Comparison of ENCODE assay signal across 10 mouse cellular contexts in the genomic region with DNA sequence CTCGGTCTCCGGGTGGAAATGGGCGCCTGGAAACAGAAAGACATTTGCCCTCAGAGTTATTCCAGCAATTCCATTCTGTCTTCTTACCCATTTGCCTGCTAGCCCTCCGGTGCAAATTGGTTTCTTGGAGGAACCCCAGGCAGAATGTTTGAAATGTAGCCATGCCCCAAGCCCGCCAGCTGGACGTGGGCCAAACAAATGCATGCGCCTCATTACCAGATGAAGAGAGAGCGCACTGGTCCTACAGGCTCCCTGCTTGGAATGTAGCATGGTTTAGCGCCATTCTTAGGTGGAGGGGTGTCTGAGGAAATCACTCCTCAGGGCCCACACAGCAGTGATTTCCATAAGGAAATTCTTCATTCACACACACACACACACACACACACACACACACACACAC.
DNase-seq lines count a peak whose midpoint lies in the region; ATAC-seq and TF ChIP-seq lines count a peak whose summit lies in the region.
"Had no signal": no experiment of that assay in that cellular context is flagged by ENCODE, and none has a peak within 500 bp of the region (broad histone marks: within the 10 kb centered on the region; RNA-seq: fewer than 3 reads in every experiment).

No protein-coding gene starts in this region.

- no peak for ATAC-seq in intestine, embryonic 14.5 days (replicated peaks; ENCODE audit: low FRiP score, low TSS enrichment, low read depth)
- ATAC-seq in intestine, postnatal 0 days: no peak
- peak; percentile 68; the same call in 1 of the 2 replicates for ATAC-seq in limb, embryonic 14.5 days (ENCODE audit: low FRiP score, low read depth)

- no peaks in the 10 kb centered on the region for H3K9me3 ChIP-seq in intestine, embryonic 14.5 days (ENCODE audit: control insufficient read depth, low read length)
- H3K9me3 ChIP-seq in intestine, postnatal 0 days (ENCODE audit: control insufficient read depth): no peaks in the 10 kb centered on the region
- H3K9me3 ChIP-seq in limb, embryonic 14.5 days (ENCODE audit: control insufficient read depth, low read length): no peaks in the 10 kb centered on the region
- H3K9me3 ChIP-seq: embryonic facial prominence, embryonic 12.5 days; G1E had no signal

- H3K27me3 ChIP-seq in intestine, embryonic 14.5 days (replicated peaks; ENCODE audit: control insufficient read depth, insufficient read depth, low read length): no peaks in the 10 kb centered on the region
- H3K27me3 ChIP-seq in intestine, postnatal 0 days (replicated peaks; ENCODE audit: control insufficient read depth, insufficient read depth, low read length): no peaks in the 10 kb centered on the region
- H3K27me3 ChIP-seq in limb, embryonic 14.5 days (ENCODE audit: control insufficient read depth, insufficient read depth, low read length): no peaks in the 10 kb centered on the region
- H3K27me3 ChIP-seq: embryonic facial prominence, embryonic 12.5 days had no signal

- DNase-seq in intestine, embryonic 14.5 days (ENCODE audit: low spot score): peak; percentile 61
- peak; percentile 81 for DNase-seq in NIH3T3 (ENCODE audit: low read depth)
- DNase-seq in cerebellum, postnatal 14 days: peak; percentile 97 to 98
- DNase-seq in heart, postnatal 25 days (ENCODE audit: low spot score): peak; percentile 45
- peak; percentile 81 for DNase-seq in limb, embryonic 14.5 days (ENCODE audit: low spot score)
- DNase-seq in thymus, postnatal 0 days (ENCODE audit: low spot score): no peak
- DNase-seq in thymus, postnatal 14 days: no peak

- TF ChIP-seq POLR2A in limb, embryonic 14.5 days (IDR thresholded peaks at IDR 0.05; ENCODE audit: borderline replicate concordance, extremely low read depth, insufficient read depth, insufficient read length): no peak

- 39% methylated on average over 9 of the region's 9 CpGs for WGBS in intestine, embryonic 14.5 days
- WGBS in intestine, postnatal 0 days: 60% methylated on average over 9 of the region's 9 CpGs
- WGBS in limb, embryonic 14.5 days: 14% methylated on average over 9 of the region's 9 CpGs

- H3K4me1 ChIP-seq in intestine, embryonic 14.5 days (replicated peaks; ENCODE audit: control insufficient read depth, insufficient read depth, low read length): peaks cover 3% of the 10 kb centered on the region; the same call in 1 of the 2 replicates
- no peaks in the 10 kb centered on the region for H3K4me1 ChIP-seq in intestine, postnatal 0 days (replicated peaks; ENCODE audit: control insufficient read depth, insufficient read depth, low read length)
- H3K4me1 ChIP-seq in limb, embryonic 14.5 days (ENCODE audit: control insufficient read depth, insufficient read depth, low read length): peaks cover 32% of the 10 kb centered on the region

- no peak overlapping the region for H3K27ac ChIP-seq in intestine, embryonic 14.5 days (ENCODE audit: low read depth)
- no peak overlapping the region for H3K27ac ChIP-seq in intestine, postnatal 0 days (ENCODE audit: low read depth, low read length)
- H3K27ac ChIP-seq in limb, embryonic 14.5 days (replicated peaks; ENCODE audit: low read depth, low read length): no peak overlapping the region
- H3K27ac ChIP-seq: embryonic facial prominence, embryonic 12.5 days had no signal

- H3K4me2 ChIP-seq in intestine, embryonic 14.5 days (ENCODE audit: low read length): no peak overlapping the region
- H3K4me2 ChIP-seq in intestine, postnatal 0 days (replicated peaks; ENCODE audit: low read depth): no peak overlapping the region
- H3K4me2 ChIP-seq in limb, embryonic 14.5 days (replicated peaks; ENCODE audit: low read depth, low read length, severe bottlenecking): peak overlapping the region; percentile 13; the same call in 1 of the 2 replicates
- H3K4me2 ChIP-seq: embryonic facial prominence, embryonic 12.5 days had no signal

- H3K36me3 ChIP-seq in intestine, embryonic 14.5 days (ENCODE audit: control insufficient read depth, insufficient read depth, low read length): no peaks in the 10 kb centered on the region
- peaks cover 4% of the 10 kb centered on the region; the same call in 1 of the 2 replicates for H3K36me3 ChIP-seq in intestine, postnatal 0 days (ENCODE audit: control insufficient read depth, insufficient read depth)
- H3K36me3 ChIP-seq in limb, embryonic 14.5 days (ENCODE audit: control insufficient read depth, insufficient read depth, low read length): no peaks in the 10 kb centered on the region
- H3K36me3 ChIP-seq: embryonic facial prominence, embryonic 12.5 days; G1E had no signal

- H3K9ac ChIP-seq in intestine, embryonic 14.5 days (ENCODE audit: low read length): no peak overlapping the region
- no peak overlapping the region for H3K9ac ChIP-seq in intestine, postnatal 0 days (ENCODE audit: low read depth, low read length)
- no peak overlapping the region for H3K9ac ChIP-seq in limb, embryonic 14.5 days (ENCODE audit: low read depth, low read length, severe bottlenecking)
- H3K9ac ChIP-seq: embryonic facial prominence, embryonic 12.5 days had no signal

- intact Hi-C loops in heart, postnatal 25 days (cut with DNase I): loop anchor here (10.0 kb wide), 1 partner anchor 492 kb away; no protein-coding TSS in a partner anchor

- no peak overlapping the region for H3K4me3 ChIP-seq in intestine, embryonic 14.5 days (ENCODE audit: low read depth, low read length)
- no peak overlapping the region for H3K4me3 ChIP-seq in intestine, postnatal 0 days (ENCODE audit: low read depth, low read length)
- H3K4me3 ChIP-seq in limb, embryonic 14.5 days (replicated peaks; ENCODE audit: low read length): no peak overlapping the region
- H3K4me3 ChIP-seq: embryonic facial prominence, embryonic 12.5 days had no signal

- no peak for TF ChIP-seq CTCF in intestine, postnatal 0 days (IDR thresholded peaks at IDR 0.05; ENCODE audit: low read depth)

Comparison
In these comparisons a context has a peak if more than half of its experiments do, and no peak if none do; other contexts are left out.
1. DNase-seq: peak in intestine, embryonic 14.5 days (single experiment), NIH3T3 (single experiment), cerebellum, postnatal 14 days (2 of 2), heart, postnatal 25 days (single experiment) and limb, embryonic 14.5 days (single experiment); none in thymus, postnatal 0 days (single experiment) and thymus, postnatal 14 days (single experiment).